Mouse (Mus musculus) liver, embryonic 15.5 days (tissue): ENCODE results near the gene Fuca1. TPM values are rescaled to one million over a fixed set of nuclear protein-coding genes. Genes with fewer than 3 reads are reported as not detected.

ENCODE experiments used
- ATAC-seq: fragments of 200-750 bp; cut with Nextera tagmentation; 2 replicates; pipeline ENCODE4 v1.8.0; 2017; ENCODE audit warnings: moderate number of reproducible peaks, mild to moderate bottlenecking, moderate library complexity; ENCODE audit not compliant: insufficient read depth
- H3K27ac ChIP-seq: fragments of 300-500 bp; sonication (generic); replicated peaks from 2 replicates; pipeline ENCODE4 v1.5.1; 2015; ENCODE audit warnings: mild to moderate bottlenecking, inconsistent platforms
- H3K27me3 ChIP-seq: fragments of 300-500 bp; sonication (generic); 2 replicates; pipeline ENCODE4 v1.6.1; 2015; ENCODE audit warnings: mild to moderate bottlenecking, inconsistent platforms
- H3K36me3 ChIP-seq: fragments of 300-500 bp; sonication (generic); replicated peaks from 2 replicates; pipeline ENCODE4 v1.6.1; 2015; ENCODE audit warnings: moderate library complexity, mild to moderate bottlenecking, inconsistent platforms
- H3K4me1 ChIP-seq: fragments of 300-500 bp; sonication (generic); replicated peaks from 2 replicates; pipeline ENCODE4 v1.6.1; 2015; ENCODE audit warnings: inconsistent platforms
- H3K4me2 ChIP-seq: fragments of 300-500 bp; sonication (generic); 2 replicates; pipeline ENCODE4 v1.6.1; 2015; ENCODE audit warnings: moderate library complexity, mild to moderate bottlenecking, inconsistent platforms
- H3K4me3 ChIP-seq: fragments of 300-500 bp; sonication (generic); replicated peaks from 2 replicates; pipeline ENCODE4 v1.5.1; 2015; ENCODE audit warnings: mild to moderate bottlenecking, inconsistent platforms
- H3K9ac ChIP-seq: fragments of 300-500 bp; sonication (generic); 2 replicates; pipeline ENCODE4 v1.6.1; 2015; ENCODE audit warnings: moderate library complexity, mild to moderate bottlenecking, inconsistent platforms
- H3K9me3 ChIP-seq: fragments of 300-500 bp; sonication (generic); replicated peaks from 2 replicates; pipeline ENCODE4 v1.6.1; 2016; ENCODE audit warnings: inconsistent platforms
- WGBS: fragments of 180-500 bp; shearing (Covaris S2); methylation state at CpG from one replicate; pipeline ENCODE4 v1.1.7; 2015; ENCODE audit warnings: mixed read lengths; ENCODE audit not compliant: insufficient replicate concordance; 5-methylcytosine and 5-hydroxymethylcytosine counted together
- polyA plus RNA-seq: library from polyadenylated mRNA; unstranded; fragments of >200 nt; fragmentation: Nextera tagmentation; extraction: Ambion mirVana; gene quantifications from 2 replicates; pipeline ENCODE4 v1.2.1, GENCODE M21; 2015

Gene Fuca1
- polyA plus RNA-seq, 1 experiment from 2014 or later = 24.0 TPM

GRCm38 (mm10) chr4:135984556-135984955, 64.0 kb downstream of the Fuca1 start:
- ATAC-seq = no peak
- WGBS = 71% methylated on average over 5 of the region's 5 CpGs
- no peaks in the 10 kb centered on the region for H3K9me3 ChIP-seq
- peak overlapping the region; percentile 95 for H3K4me2 ChIP-seq
- peaks cover 50% of the 10 kb centered on the region for H3K4me1 ChIP-seq
- H3K27ac ChIP-seq = peak overlapping the region; percentile 94
- peaks cover 55% of the 10 kb centered on the region for H3K36me3 ChIP-seq
- H3K27me3 ChIP-seq = no peaks in the 10 kb centered on the region
- H3K9ac ChIP-seq = peak overlapping the region; percentile 37
- peak overlapping the region; percentile 98 for H3K4me3 ChIP-seq

- Histone ChIP-seq H3K27ac (peak overlapping the region; percentile 94), H3K9me3 (no peaks in the 10 kb centered on the region), H3K4me1 (peaks cover 55% of the 10 kb centered on the region), H3K36me3 (peaks cover 51% of the 10 kb centered on the region), H3K4me2 (peak overlapping the region; percentile 95), H3K4me3 (peak overlapping the region; percentile 98), H3K9ac (peak overlapping the region; percentile 99; the same call in 1 of the 2 replicates), H3K27me3 (no peaks in the 10 kb centered on the region)
- WGBS = 39% methylated on average over 5 of the region's 5 CpGs
- ATAC-seq = peak; percentile 81
These were observed 64.7 kb downstream of the Fuca1 start for GRCm38 (mm10) chr4:135985193-135985592.

GRCm38 (mm10) chr4:135985769-135986168, 65.2 kb downstream of the Fuca1 start:
- ATAC-seq = no peak
- peaks cover 45% of the 10 kb centered on the region for H3K36me3 ChIP-seq
- no peaks in the 10 kb centered on the region for H3K9me3 ChIP-seq
- H3K9ac ChIP-seq = peak overlapping the region; percentile 99
- WGBS = 79% methylated on average over 7 of the region's 7 CpGs
- H3K4me3 ChIP-seq = peak overlapping the region; percentile 98
- H3K4me1 ChIP-seq = peaks cover 60% of the 10 kb centered on the region
- no peaks in the 10 kb centered on the region for H3K27me3 ChIP-seq
- H3K27ac ChIP-seq = peak overlapping the region; percentile 94
- H3K4me2 ChIP-seq = peak overlapping the region; percentile 95

GRCm38 (mm10) chr4:135986301-135986942, 65.9 kb downstream of the Fuca1 start:
- peak overlapping the region; percentile 98 for H3K4me3 ChIP-seq
- H3K36me3 ChIP-seq = peaks cover 39% of the 10 kb centered on the region
- peak overlapping the region; percentile 95 for H3K4me2 ChIP-seq
- H3K9me3 ChIP-seq = no peaks in the 10 kb centered on the region
- ATAC-seq = peak; percentile 11; the same call in 1 of the 2 replicates
- 8% methylated on average over 23 of the region's 23 CpGs for WGBS
- peak overlapping the region; percentile 99 for H3K9ac ChIP-seq
- no peaks in the 10 kb centered on the region for H3K27me3 ChIP-seq
- peaks cover 63% of the 10 kb centered on the region for H3K4me1 ChIP-seq
- H3K27ac ChIP-seq = peak overlapping the region; percentile 94

GRCm38 (mm10) chr4:135986943-135987710, 66.6 kb downstream of the Fuca1 start, which contains the start of gene Pithd1:
TSS of gene Pithd1 (minus strand) at chr4:135987264.
- H3K4me1 ChIP-seq = peaks cover 56% of the 10 kb centered on the region
- H3K9me3 ChIP-seq = no peaks in the 10 kb centered on the region
- H3K4me2 ChIP-seq = peak within 1 kb of the TSS; percentile 95
- ATAC-seq = peak; percentile 80
- H3K27me3 ChIP-seq = no peaks in the 10 kb centered on the region
- peak within 1 kb of the TSS; percentile 98 for H3K4me3 ChIP-seq
- H3K27ac ChIP-seq = peak within 1 kb of the TSS; percentile 94
- WGBS = under 1% methylated on average over 80 of the region's 81 CpGs
- peaks cover 32% of the 10 kb centered on the region for H3K36me3 ChIP-seq
- H3K9ac ChIP-seq = peak within 1 kb of the TSS; percentile 99

- no peak for ATAC-seq
- Histone ChIP-seq H3K9me3 (no peaks in the 10 kb centered on the region), H3K27ac (peak overlapping the region; percentile 94), H3K4me1 (peaks cover 55% of the 10 kb centered on the region), H3K4me3 (peak overlapping the region; percentile 98), H3K27me3 (no peaks in the 10 kb centered on the region), H3K9ac (peak overlapping the region; percentile 99), H3K4me2 (peak overlapping the region; percentile 95), H3K36me3 (peaks cover 26% of the 10 kb centered on the region)
- WGBS = 65% methylated on average over 9 of the region's 9 CpGs
These were observed 67.2 kb downstream of the Fuca1 start for GRCm38 (mm10) chr4:135987714-135988113.

Other genes starting within 250 kb of the Fuca1 start
- gene Ifnlr1, start 234.4 kb upstream of the Fuca1 start, polyA plus RNA-seq = 0.18 and 0.30 TPM in 2 replicates
- gene Il22ra1, start 192.6 kb upstream of the Fuca1 start, polyA plus RNA-seq = 0.55 and 0.56 TPM in 2 replicates
- 0.36 and 0.63 TPM in 2 replicates for gene Myom3, start 161.0 kb upstream of the Fuca1 start, polyA plus RNA-seq
- 87.2 and 90.0 TPM in 2 replicates for gene Srsf10, start 65.0 kb upstream of the Fuca1 start, polyA plus RNA-seq
- 77.1 and 78.3 TPM in 2 replicates for gene Pnrc2, start 46.9 kb upstream of the Fuca1 start, polyA plus RNA-seq
- 2.8 and 3.0 TPM in 2 replicates for gene Cnr2, start 25.3 kb upstream of the Fuca1 start, polyA plus RNA-seq
- gene Hmgcl, start 25.7 kb downstream of the Fuca1 start, polyA plus RNA-seq = 91.4 and 96.5 TPM in 2 replicates
- 38.6 and 46.9 TPM in 2 replicates for gene Gale, start 43.0 kb downstream of the Fuca1 start, polyA plus RNA-seq
- 40.4 and 49.5 TPM in 2 replicates for gene Lypla2, start 51.9 kb downstream of the Fuca1 start, polyA plus RNA-seq
- 73.9 and 81.7 TPM in 2 replicates for gene Pithd1, start 66.5 kb downstream of the Fuca1 start, polyA plus RNA-seq
- gene Eloa, start 101.0 kb downstream of the Fuca1 start, polyA plus RNA-seq = 27.0 and 29.6 TPM in 2 replicates
- gene Rpl11, start 132.7 kb downstream of the Fuca1 start, polyA plus RNA-seq = 212 and 240 TPM in 2 replicates
- 41.3 and 42.6 TPM in 2 replicates for gene Id3, start 222.8 kb downstream of the Fuca1 start, polyA plus RNA-seq